Mouse (Mus musculus): ENCODE data around the gene 4930522H14Rik.
A peak's percentile ranks its signal among the peaks of the same experiment; 100 is the strongest.

The 4930522H14Rik gene

GRCm38 (mm10) chr4:109531111-109531510 lies at the start of gene 4930522H14Rik:
4930522H14Rik (minus strand) TSS chr4:109531297.
- no peak for DNase-seq (ENCODE audit: low read depth, low spot score)

- DNase-seq (ENCODE audit: low read depth, low spot score) = no peak
These were observed 47.3 kb upstream of the 4930522H14Rik start for GRCm38 (mm10) chr4:109578356-109578755.

- no peak for DNase-seq (ENCODE audit: low read depth, low spot score)
These were observed 45.8 kb upstream of the 4930522H14Rik start for GRCm38 (mm10) chr4:109576933-109577332.

- DNase-seq (ENCODE audit: low read depth, low spot score) = no peak
These were observed 43.7 kb upstream of the 4930522H14Rik start for GRCm38 (mm10) chr4:109574845-109575244.

- peak; percentile 18 for DNase-seq (ENCODE audit: low read depth, low spot score)
These were observed 43.2 kb upstream of the 4930522H14Rik start for GRCm38 (mm10) chr4:109574331-109574730.

GRCm38 (mm10) chr4:109572632-109573031 lies 41.5 kb upstream of the 4930522H14Rik start:
- no peak for DNase-seq (ENCODE audit: low read depth, low spot score)

GRCm38 (mm10) chr4:109569421-109569820 lies 38.3 kb upstream of the 4930522H14Rik start:
- DNase-seq (ENCODE audit: low read depth, low spot score) = no peak

- no peak for DNase-seq (ENCODE audit: low read depth, low spot score)
These were observed 37.9 kb upstream of the 4930522H14Rik start for GRCm38 (mm10) chr4:109568959-109569358.

GRCm38 (mm10) chr4:109564711-109565110 lies 33.6 kb upstream of the 4930522H14Rik start:
- no peak for DNase-seq (ENCODE audit: low read depth, low spot score)

GRCm38 (mm10) chr4:109550338-109551150 lies 19.4 kb upstream of the 4930522H14Rik start:
- peak; percentile 18 for DNase-seq (ENCODE audit: low read depth, low spot score)

GRCm38 (mm10) chr4:109547306-109547705 lies 16.2 kb upstream of the 4930522H14Rik start:
- no peak for DNase-seq (ENCODE audit: low read depth, low spot score)

GRCm38 (mm10) chr4:109546538-109546937 lies 15.4 kb upstream of the 4930522H14Rik start:
- no peak for DNase-seq (ENCODE audit: low read depth, low spot score)

GRCm38 (mm10) chr4:109530245-109530816 lies 766 bp downstream of the 4930522H14Rik start:
- DNase-seq (ENCODE audit: low read depth, low spot score) = no peak

GRCm38 (mm10) chr4:109504885-109505284 lies 26.2 kb downstream of the 4930522H14Rik start:
- peak; percentile 38 for DNase-seq (ENCODE audit: low read depth, low spot score)

- DNase-seq (ENCODE audit: low read depth, low spot score) = no peak
These were observed 32.6 kb downstream of the 4930522H14Rik start for GRCm38 (mm10) chr4:109498476-109498875.

GRCm38 (mm10) chr4:109493581-109493980 lies 37.5 kb downstream of the 4930522H14Rik start:
- DNase-seq (ENCODE audit: low read depth, low spot score) = no peak

- DNase-seq (ENCODE audit: low read depth, low spot score) = no peak
These were observed 42.3 kb downstream of the 4930522H14Rik start for GRCm38 (mm10) chr4:109488812-109489211.

- no peak for DNase-seq (ENCODE audit: low read depth, low spot score)
These were observed 46.5 kb downstream of the 4930522H14Rik start, which contains the start of gene Rnf11 for GRCm38 (mm10) chr4:109484621-109485020. Rnf11 (minus strand) TSS chr4:109484728.

GRCm38 (mm10) chr4:109482701-109483100 lies 48.4 kb downstream of the 4930522H14Rik start:
- DNase-seq (ENCODE audit: low read depth, low spot score) = no peak

- no peak for DNase-seq (ENCODE audit: low read depth, low spot score)
These were observed 49.7 kb downstream of the 4930522H14Rik start for GRCm38 (mm10) chr4:109481424-109481823.

- no peak for DNase-seq (ENCODE audit: low read depth, low spot score)
These were observed 53.6 kb downstream of the 4930522H14Rik start for GRCm38 (mm10) chr4:109477454-109477853.

GRCm38 (mm10) chr4:109476554-109477014 lies 54.5 kb downstream of the 4930522H14Rik start:
- peak; percentile 88 for DNase-seq (ENCODE audit: low read depth, low spot score)
